Mouse (Mus musculus) neural tube, embryonic 10.5 days (tissue): ENCODE measurements at regions not wholly inside any gene's neighbourhood (a gene's known extent, or its start where the extent isn't known, plus 50 kb on each side); places are given as distances from the start of the nearest gene placed in this dataset.
A peak's percentile ranks its signal among the peaks of the same experiment; 100 is the strongest.

Experiments
- DNase-seq: peaks from one replicate; pipeline ENCODE4 v3.0.0-alpha.2; 2017; ENCODE audit warnings: low spot score; ENCODE audit errors: extremely low spot score

- no peak for DNase-seq
These were observed 124.3 kb upstream of the Cblb start for GRCm38 (mm10) chr16:51906686-51907085.

DNA sequence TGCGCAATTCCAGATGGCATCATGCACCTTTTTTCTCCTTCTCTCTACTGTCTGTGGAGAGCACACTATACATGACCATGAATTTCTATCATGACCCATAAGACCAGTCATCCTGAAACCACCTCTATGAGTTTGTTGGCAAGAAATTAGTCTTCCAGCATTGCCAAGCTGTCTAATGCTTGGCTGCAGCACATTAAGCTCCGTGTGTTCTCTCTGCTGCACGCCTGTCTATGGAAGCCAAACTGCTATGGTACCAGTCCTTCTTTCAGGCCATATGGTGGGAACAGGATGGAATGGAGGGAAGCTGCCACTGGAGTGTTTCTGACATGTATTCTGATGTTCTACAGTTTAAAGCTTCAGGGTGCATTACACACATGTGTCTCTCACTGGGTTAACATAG, 121.0 kb upstream of the Cblb start:
- DNase-seq, result no peak

DNA sequence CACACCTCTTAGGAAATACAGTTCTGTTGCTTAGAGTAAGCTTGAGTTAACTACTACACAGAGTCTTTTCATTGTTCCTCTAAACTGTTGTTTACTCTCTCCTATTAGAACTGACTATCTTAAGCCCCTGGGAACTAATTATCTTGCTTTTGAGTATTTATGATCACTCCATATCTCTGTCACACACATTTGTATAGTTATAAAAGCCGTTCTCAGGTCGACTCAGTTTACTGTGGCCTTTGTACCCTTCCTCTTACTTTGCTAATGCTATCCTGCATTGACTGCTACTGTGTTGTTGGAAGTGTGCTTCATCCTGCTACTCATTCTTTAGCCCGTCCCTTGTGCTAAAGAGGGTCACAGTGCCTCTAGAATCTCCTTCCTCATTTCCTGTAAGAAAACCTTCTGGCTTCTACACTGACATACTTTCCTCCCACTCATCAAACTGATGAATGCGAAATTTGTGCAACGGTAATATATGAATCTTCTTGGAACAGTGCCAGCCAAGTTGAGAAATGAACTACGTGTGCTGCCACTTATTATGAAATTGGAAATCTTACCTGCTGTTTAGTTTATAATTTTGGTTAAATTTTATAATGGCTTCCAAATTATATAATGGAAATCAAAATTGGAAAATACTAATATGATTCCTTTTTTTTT, 119.8 kb upstream of the Cblb start:
- DNase-seq, result no peak

- DNase-seq, result peak; percentile 20
These were observed 115.7 kb upstream of the Cblb start for GRCm38 (mm10) chr16:51915034-51915928.

DNA sequence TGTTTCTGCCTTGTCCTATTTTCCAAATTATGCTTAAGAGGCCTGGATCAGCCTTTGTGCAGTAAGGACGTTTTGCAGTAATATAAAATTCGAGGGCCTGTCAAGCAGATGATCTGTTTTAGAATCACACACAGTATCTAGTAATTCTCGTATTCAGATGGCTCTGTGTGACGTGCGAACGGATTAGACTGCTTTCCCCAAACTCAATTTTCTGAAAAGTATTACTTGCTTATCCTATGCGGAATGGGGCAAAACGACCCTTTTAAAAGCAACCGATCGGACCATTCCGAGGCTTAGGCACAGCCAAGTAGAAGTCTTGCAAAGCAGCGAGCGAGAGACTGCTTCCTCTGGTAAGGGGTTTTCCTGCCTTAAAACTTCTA, 115.1 kb upstream of the Cblb start:
- DNase-seq, result no peak

DNA sequence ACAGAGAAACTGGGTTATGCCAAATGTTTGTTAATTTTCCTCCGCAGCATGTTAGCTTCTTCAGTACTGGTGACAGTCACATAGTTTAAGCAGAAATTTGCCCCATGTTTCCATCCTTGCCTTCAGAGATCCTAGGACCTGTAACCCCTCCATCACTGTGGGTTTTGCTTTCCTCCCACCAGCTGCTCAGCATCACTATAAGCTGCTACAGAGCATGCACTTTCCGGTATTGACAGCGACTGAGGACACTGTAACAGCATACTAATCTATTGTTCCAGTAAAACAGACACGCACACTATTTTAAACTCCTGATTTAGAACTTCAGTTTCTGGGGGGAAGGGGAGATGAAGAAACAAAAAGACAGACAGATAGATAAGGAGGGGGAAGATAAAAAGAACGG, 114.7 kb upstream of the Cblb start:
- DNase-seq, result no peak

DNA sequence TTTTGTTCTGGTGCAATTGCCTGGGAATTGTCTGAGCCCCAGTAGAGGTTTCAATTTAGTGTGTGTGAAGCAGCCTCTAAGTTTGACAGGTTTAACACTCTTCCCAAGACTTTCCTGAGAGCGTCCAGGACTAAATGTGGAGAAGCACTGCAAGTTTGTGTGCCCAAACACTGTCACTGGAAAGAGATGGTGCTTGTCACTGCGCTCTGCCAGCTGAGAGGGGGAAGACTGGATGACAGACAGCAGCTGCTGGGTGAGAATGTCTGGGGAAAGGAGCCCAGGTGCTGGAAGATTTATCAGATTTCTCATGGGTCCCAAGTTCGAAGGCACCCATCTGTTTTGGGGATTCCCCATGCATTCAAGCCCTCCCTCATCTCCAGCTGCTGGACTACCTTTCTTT, 114.2 kb upstream of the Cblb start:
- DNase-seq, result no peak

GRCm38 (mm10) chr16:51917540-51917939, 113.5 kb upstream of the Cblb start:
- no peak for DNase-seq

DNA sequence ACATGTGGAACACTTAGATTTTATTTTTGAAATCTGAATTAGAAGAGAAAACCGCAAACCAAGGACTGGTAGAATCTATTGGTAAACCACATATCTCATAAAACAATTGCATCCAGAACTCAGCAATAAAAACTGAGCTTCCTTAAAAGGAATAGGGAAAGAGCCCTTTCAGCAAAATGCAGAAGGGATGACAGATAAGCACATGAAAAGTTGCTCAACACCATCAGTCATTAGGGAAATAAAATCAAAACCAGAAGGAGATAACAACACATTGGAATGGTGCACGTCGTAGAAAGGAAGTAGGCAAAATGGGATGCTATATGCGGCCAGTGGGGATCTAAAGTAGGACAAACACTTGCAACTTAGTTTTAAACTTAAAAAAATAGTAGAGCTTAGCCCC, 110.0 kb upstream of the Cblb start:
- no peak for DNase-seq

GRCm38 (mm10) chr16:51922589-51922988, 108.4 kb upstream of the Cblb start:
- no peak for DNase-seq

DNA sequence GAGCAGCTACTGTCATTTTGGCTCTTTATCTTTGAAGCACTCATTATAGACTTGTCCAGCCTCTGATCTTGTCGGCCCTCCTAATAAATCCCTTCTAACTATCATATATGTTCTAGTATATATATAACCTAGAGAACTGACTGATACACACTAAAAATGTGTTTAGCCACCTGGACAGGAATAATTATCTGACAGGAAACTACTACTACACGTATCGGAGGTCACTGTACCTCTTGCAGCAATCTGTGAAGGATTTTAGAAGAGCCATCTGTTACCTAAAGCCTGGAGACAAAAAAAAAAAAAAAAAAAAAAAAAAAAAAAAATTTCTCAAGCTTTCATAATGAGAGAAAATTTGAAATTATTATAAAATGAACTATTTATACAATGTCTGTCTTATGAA, 105.4 kb upstream of the Cblb start:
- no peak for DNase-seq

DNA sequence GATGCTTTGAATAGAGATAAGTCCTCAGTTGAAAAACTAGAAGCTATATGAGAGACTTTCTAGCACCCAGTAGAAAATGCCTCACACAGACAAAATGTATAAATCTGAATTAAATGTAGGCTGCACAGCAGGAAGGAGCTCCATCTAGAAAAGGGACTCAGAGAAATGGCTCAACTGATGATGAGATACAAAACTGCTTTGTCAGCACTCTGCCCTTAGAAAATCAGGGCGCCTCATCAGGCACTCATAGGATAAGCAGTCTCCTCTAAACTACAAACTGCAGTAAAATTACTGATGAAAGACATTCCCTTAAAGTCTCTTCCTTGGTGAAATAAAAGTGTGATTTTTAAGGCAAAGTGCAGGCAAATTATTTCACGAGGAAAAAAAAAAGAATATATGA, 97.9 kb upstream of the Cblb start:
- no peak for DNase-seq

GRCm38 (mm10) chr16:51933965-51934364, 97.1 kb upstream of the Cblb start:
- no peak for DNase-seq

DNA sequence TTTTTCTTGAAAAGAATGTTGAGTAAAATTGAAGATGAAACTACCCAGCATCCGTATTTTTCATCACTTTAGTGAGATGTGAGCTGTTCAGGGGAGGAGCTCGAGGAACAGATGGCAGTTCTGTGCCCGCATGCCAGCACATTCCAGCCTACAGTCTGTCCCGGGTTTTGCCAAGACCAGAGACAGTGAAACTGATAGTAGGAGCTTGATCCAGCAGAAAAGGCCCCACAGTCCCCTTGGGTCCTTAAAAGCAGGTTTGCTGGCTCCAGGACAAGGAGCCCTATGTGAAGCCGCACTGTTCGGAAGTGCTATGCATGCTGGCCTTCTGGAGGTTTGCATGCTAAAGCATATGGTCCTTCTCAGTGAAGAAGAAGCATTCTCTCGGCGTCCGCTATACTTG, 93.7 kb upstream of the Cblb start:
- no peak for DNase-seq

DNA sequence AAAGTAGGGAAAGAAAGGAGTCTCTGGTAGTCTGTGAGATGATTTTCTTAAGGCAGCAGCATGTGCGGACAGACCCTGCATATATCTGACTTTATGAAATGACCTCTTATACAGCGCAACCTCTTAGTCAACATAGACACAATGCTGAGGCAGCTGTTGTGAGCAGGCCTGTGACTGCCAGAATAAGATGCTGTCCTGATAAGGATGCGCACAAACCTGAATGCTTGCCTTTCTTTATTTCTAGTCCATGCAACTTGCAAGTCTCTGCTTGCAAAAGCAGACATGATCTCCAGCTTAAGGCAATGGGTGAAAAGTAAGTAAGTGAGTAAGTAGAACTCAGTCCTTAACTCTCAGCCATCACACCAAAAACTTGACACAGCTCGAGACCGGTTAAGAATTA, 92.0 kb upstream of the Cblb start:
- DNase-seq, result no peak

DNA sequence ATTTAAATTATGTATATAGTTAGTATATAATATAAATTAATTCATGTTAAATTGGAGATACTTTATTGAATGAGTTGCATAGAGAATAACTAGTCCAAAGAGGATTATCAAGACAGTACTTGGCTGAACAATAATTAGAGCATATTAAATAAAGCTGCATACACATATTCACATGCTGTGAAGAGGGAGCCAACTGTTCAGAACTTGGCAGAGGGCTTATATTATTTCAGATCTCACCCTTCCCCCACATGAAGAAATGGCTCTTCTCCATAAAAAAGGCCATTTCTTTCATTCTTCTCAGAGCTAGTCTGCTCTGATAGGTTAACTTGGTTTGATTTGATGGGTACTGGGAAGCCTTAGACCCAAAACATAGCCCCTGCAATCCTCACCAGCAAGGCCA, 90.5 kb upstream of the Cblb start:
- no peak for DNase-seq

- DNase-seq, result no peak
These were observed 88.4 kb upstream of the Cblb start for GRCm38 (mm10) chr16:51942431-51943130.

DNA sequence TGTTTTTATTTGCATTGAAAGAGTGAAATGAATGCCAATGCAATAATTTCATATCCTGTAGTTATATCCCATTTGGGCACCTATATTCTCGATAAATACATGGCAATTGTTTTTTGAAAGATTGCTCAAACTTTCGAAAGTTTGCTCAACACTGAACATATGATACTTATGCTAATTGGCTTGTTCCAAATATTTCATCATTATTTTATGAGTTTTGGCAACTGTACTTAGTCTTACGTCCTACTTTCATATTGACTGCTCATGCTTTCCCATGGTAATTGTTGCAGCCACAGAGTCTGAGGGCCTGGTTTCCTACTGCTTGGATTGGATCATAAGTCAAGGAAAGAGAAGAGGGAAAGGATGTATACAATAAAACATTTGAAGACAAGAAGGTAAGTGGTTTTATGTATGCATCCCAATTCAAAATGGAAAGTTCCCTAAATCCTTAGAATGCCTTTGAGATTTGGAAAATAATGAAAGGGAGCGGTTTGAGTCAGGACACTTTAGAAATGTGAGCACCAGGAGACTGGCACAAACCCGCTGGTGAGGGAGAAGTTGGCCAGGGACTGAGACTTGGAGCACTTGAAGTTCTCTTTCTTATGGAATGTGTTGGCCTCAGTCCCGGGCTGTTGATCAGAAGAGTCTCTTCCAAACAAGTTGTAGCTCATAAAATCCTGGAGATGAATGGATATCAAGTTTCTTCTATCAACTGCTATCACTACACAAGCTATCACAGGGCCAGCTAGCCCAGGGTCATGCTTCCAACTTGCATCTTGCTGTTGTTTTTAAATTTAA, 63.8 kb upstream of the Cblb start:
- no peak for DNase-seq
